Mouse (Mus musculus) hindbrain, embryonic 14.5 days (tissue): Measurements from ENCODE around the gene Cdyl. TPM values are rescaled to one million over a fixed set of nuclear protein-coding genes. Genes with fewer than 3 reads are reported as not detected.
"Not testable (repeated sequence)": the region's sequence is repeated elsewhere in the genome, so short reads cannot be mapped to it uniquely, and the experiment has no call there.

ENCODE experiments used
- ATAC-seq: fragments of 200-750 bp; cut with Nextera tagmentation; 2 replicates; pipeline ENCODE4 v1.8.0; 2017; ENCODE audit warnings: moderate number of reproducible peaks, mild to moderate bottlenecking, moderate TSS enrichment, moderate library complexity; ENCODE audit not compliant: low FRiP score
- DNase-seq: peaks from one replicate; pipeline ENCODE4 v3.0.0-alpha.2; 2015; ENCODE audit warnings: low spot score
- H3K27ac ChIP-seq: fragments of 300-500 bp; sonication (generic); 2 replicates; pipeline ENCODE4 v1.5.1; 2014; ENCODE audit warnings: mild to moderate bottlenecking, moderate library complexity
- H3K27me3 ChIP-seq: fragments of 300-500 bp; sonication (generic); 2 replicates; pipeline ENCODE4 v1.6.1; 2014; ENCODE audit warnings: mild to moderate bottlenecking, low read length, mixed read lengths; ENCODE audit not compliant: control insufficient read depth, insufficient read depth
- H3K36me3 ChIP-seq: fragments of 300-500 bp; sonication (generic); replicated peaks from 2 replicates; pipeline ENCODE4 v1.6.1; 2014; ENCODE audit not compliant: control insufficient read depth, insufficient read depth
- H3K4me1 ChIP-seq: fragments of 300-500 bp; sonication (generic); replicated peaks from 2 replicates; pipeline ENCODE4 v1.6.1; 2014; ENCODE audit warnings: antibody characterized with exemption, low read length, mixed read lengths; ENCODE audit not compliant: control insufficient read depth, insufficient read depth
- H3K4me2 ChIP-seq: fragments of 300-500 bp; sonication (generic); replicated peaks from 2 replicates; pipeline ENCODE4 v1.6.1; 2014; ENCODE audit warnings: mild to moderate bottlenecking, moderate library complexity
- H3K4me3 ChIP-seq: fragments of 300-500 bp; sonication (generic); replicated peaks from 2 replicates; pipeline ENCODE4 v1.5.1; 2014; ENCODE audit warnings: mild to moderate bottlenecking, low read length
- H3K9ac ChIP-seq: fragments of 300-500 bp; sonication (generic); 2 replicates; pipeline ENCODE4 v1.6.1; 2014
- H3K9me3 ChIP-seq: fragments of 300-500 bp; sonication (generic); 2 replicates; pipeline ENCODE4 v1.6.1; 2016; ENCODE audit warnings: low read length; ENCODE audit not compliant: control insufficient read depth
- WGBS: fragments of 180-500 bp; shearing (Covaris S2); extraction: QIAGEN DNeasy Blood & Tissue Kit; methylation state at CpG from one replicate; pipeline ENCODE4 v1.1.7; 2014; 5-methylcytosine and 5-hydroxymethylcytosine counted together
- polyA plus RNA-seq: library from polyadenylated mRNA; unstranded; fragments of >200 nt; fragmentation: Nextera tagmentation; extraction: Ambion mirVana; gene quantifications from 2 replicates; pipeline ENCODE4 v1.2.1, GENCODE M21; 2014

The Cdyl gene
- polyA plus RNA-seq, 1 experiment from 2014 or later = 9.4 TPM

GRCm38 (mm10) chr13:35822795-35823194 is 163.2 kb downstream of the Cdyl start:
- 75% methylated on average over 8 of the region's 8 CpGs for WGBS
- DNase-seq (no peak), ATAC-seq (no peak)
- Histone ChIP-seq H3K9me3 (no peaks in the 10 kb centered on the region), H3K4me3 (no peak overlapping the region), H3K9ac (no peak overlapping the region), H3K27me3 (no peaks in the 10 kb centered on the region), H3K4me2 (no peak overlapping the region), H3K27ac (no peak overlapping the region), H3K36me3 (0 out of 2 replicates have a peak, but pooled peaks cover 7% of the 10 kb centered on the region), H3K4me1 (no peaks in the 10 kb centered on the region; the same call in 1 of the 2 replicates)

GRCm38 (mm10) chr13:35825639-35826038 is 166.0 kb downstream of the Cdyl start:
- Histone ChIP-seq H3K4me1 (no peaks in the 10 kb centered on the region; the same call in 1 of the 2 replicates), H3K4me3 (no peak overlapping the region), H3K36me3 (no peaks in the 10 kb centered on the region), H3K4me2 (no peak overlapping the region), H3K9me3 (no peaks in the 10 kb centered on the region), H3K9ac (no peak overlapping the region), H3K27ac (no peak overlapping the region), H3K27me3 (no peaks in the 10 kb centered on the region)
- WGBS = 96% methylated on average over 2 of the region's 2 CpGs
- ATAC-seq = no peak
- DNase-seq = no peak

GRCm38 (mm10) chr13:35832676-35833075 is 173.0 kb downstream of the Cdyl start:
- Histone ChIP-seq H3K9ac (no peak overlapping the region), H3K27ac (no peak overlapping the region), H3K4me2 (no peak overlapping the region), H3K4me1 (peaks cover 9% of the 10 kb centered on the region; the same call in 1 of the 2 replicates), H3K27me3 (no peaks in the 10 kb centered on the region), H3K36me3 (no peaks in the 10 kb centered on the region), H3K9me3 (no peaks in the 10 kb centered on the region), H3K4me3 (no peak overlapping the region)
- 69% methylated on average over 6 of the region's 6 CpGs for WGBS
- DNase-seq (no peak), ATAC-seq (no peak)

GRCm38 (mm10) chr13:35833941-35834340 is 174.3 kb downstream of the Cdyl start:
- no peak overlapping the region for H3K4me2 ChIP-seq
- DNase-seq (no peak), ATAC-seq (no peak)
- H3K9ac ChIP-seq = no peak overlapping the region
- no peak overlapping the region for H3K27ac ChIP-seq
- 60% methylated on average over 6 of the region's 6 CpGs for WGBS
- no peak overlapping the region for H3K4me3 ChIP-seq
- no peaks in the 10 kb centered on the region for H3K9me3 ChIP-seq
- H3K36me3 ChIP-seq = no peaks in the 10 kb centered on the region
- H3K4me1 ChIP-seq = peaks cover 9% of the 10 kb centered on the region; the same call in 1 of the 2 replicates
- no peaks in the 10 kb centered on the region for H3K27me3 ChIP-seq

- Histone ChIP-seq H3K27me3 (no peaks in the 10 kb centered on the region), H3K36me3 (no peaks in the 10 kb centered on the region), H3K4me3 (no peak overlapping the region), H3K4me1 (peaks cover 9% of the 10 kb centered on the region; the same call in 1 of the 2 replicates), H3K9ac (no peak overlapping the region), H3K4me2 (no peak overlapping the region), H3K27ac (no peak overlapping the region), H3K9me3 (no peaks in the 10 kb centered on the region)
- ATAC-seq (no peak), DNase-seq (no peak)
- 93% methylated on average over 7 of the region's 7 CpGs for WGBS
Measured at GRCm38 (mm10) chr13:35835669-35836068, 176.0 kb downstream of the Cdyl start.

GRCm38 (mm10) chr13:35836501-35836900 is 176.9 kb downstream of the Cdyl start:
- H3K9me3 ChIP-seq, H3K36me3 ChIP-seq, H3K9ac ChIP-seq, H3K27ac ChIP-seq, H3K27me3 ChIP-seq, DNase-seq, H3K4me2 ChIP-seq, ATAC-seq, H3K4me3 ChIP-seq, H3K4me1 ChIP-seq: not testable (repeated sequence)
- 96% methylated on average over 7 of the region's 7 CpGs for WGBS

GRCm38 (mm10) chr13:35840102-35840501 is 180.5 kb downstream of the Cdyl start:
- peak; percentile 64; the same call in 1 of the 2 replicates for ATAC-seq
- Histone ChIP-seq H3K36me3 (no peaks in the 10 kb centered on the region), H3K4me2 (no peak overlapping the region)

GRCm38 (mm10) chr13:35843383-35843782 is 183.8 kb downstream of the Cdyl start:
- H3K9me3 ChIP-seq = no peaks in the 10 kb centered on the region
- no peak for ATAC-seq
- H3K4me2 ChIP-seq = no peak overlapping the region
- WGBS = 84% methylated on average over 7 of the region's 7 CpGs
- H3K27me3 ChIP-seq = no peaks in the 10 kb centered on the region
- DNase-seq = no peak
- H3K36me3 ChIP-seq = no peaks in the 10 kb centered on the region
- H3K27ac ChIP-seq = no peak overlapping the region
- H3K4me1 ChIP-seq = peaks cover 4% of the 10 kb centered on the region
- no peak overlapping the region for H3K9ac ChIP-seq
- H3K4me3 ChIP-seq = no peak overlapping the region

More at GRCm38 (mm10) chr13:35840102-35840501, 180.5 kb downstream of the Cdyl start:
- no peak overlapping the region for H3K4me3 ChIP-seq
- no peak overlapping the region for H3K9ac ChIP-seq
- H3K27ac ChIP-seq = no peak overlapping the region
- 76% methylated on average over 10 of the region's 10 CpGs for WGBS
- no peaks in the 10 kb centered on the region for H3K4me1 ChIP-seq
- DNase-seq = no peak
- no peaks in the 10 kb centered on the region for H3K27me3 ChIP-seq
- no peaks in the 10 kb centered on the region for H3K9me3 ChIP-seq

- Histone ChIP-seq H3K27me3 (no peaks in the 10 kb centered on the region), H3K27ac (no peak overlapping the region), H3K9me3 (no peaks in the 10 kb centered on the region), H3K4me3 (no peak overlapping the region), H3K9ac (no peak overlapping the region), H3K36me3 (no peaks in the 10 kb centered on the region), H3K4me1 (peaks cover 4% of the 10 kb centered on the region), H3K4me2 (no peak overlapping the region)
- ATAC-seq (no peak), DNase-seq (no peak)
- whole genome bisulfite sequencing = 68% methylated on average over 3 of the region's 3 CpGs
Measured at GRCm38 (mm10) chr13:35845306-35845705, 185.7 kb downstream of the Cdyl start.

- Histone ChIP-seq H3K4me2 (no peak overlapping the region), H3K36me3 (no peaks in the 10 kb centered on the region), H3K4me3 (no peak overlapping the region), H3K9ac (no peak overlapping the region), H3K4me1 (peaks cover 4% of the 10 kb centered on the region), H3K27ac (no peak overlapping the region), H3K27me3 (no peaks in the 10 kb centered on the region), H3K9me3 (no peaks in the 10 kb centered on the region)
- WGBS = 86% methylated on average over 3 of the region's 3 CpGs
- no peak for DNase-seq
- ATAC-seq = no peak
Measured at GRCm38 (mm10) chr13:35848694-35849093, 189.1 kb downstream of the Cdyl start.
